Mouse (Mus musculus) myocyte (in vitro differentiated cells): Measurements from ENCODE around the gene 5330417C22Rik.

Source experiments
- MAX ChIP-seq: IDR thresholded peaks from one replicate; pipeline ENCODE4 v1.6.1; 2011; ENCODE audit warnings: low read depth, mild to moderate bottlenecking, control low read depth
- MYOD1 ChIP-seq, 3 experiments: IDR thresholded peaks; one replicate each; pipeline ENCODE4 v1.6.1; 2011; ENCODE audit warnings: control low read depth in 2 of 3, low read depth in 2 of 3, mild to moderate bottlenecking in 2 of 3, moderate library complexity in 1 of 3; ENCODE audit not compliant: insufficient read length in 2 of 3, control insufficient read depth in 1 of 3
- MYOG ChIP-seq, 3 experiments: IDR thresholded peaks; one replicate each; pipeline ENCODE4 v1.6.1; 2011; ENCODE audit warnings: control low read depth in 2 of 3, low read depth in 2 of 3, mild to moderate bottlenecking in 2 of 3; ENCODE audit not compliant: insufficient read length in 2 of 3, control insufficient read depth in 1 of 3, insufficient read depth in 1 of 3
- POLR2A ChIP-seq: IDR thresholded peaks from one replicate; pipeline ENCODE4 v1.6.1; 2011; ENCODE audit warnings: low read depth, mild to moderate bottlenecking, control low read depth, moderate library complexity; ENCODE audit not compliant: insufficient read length
- POLR2AphosphoS2 ChIP-seq: IDR thresholded peaks from one replicate; pipeline ENCODE4 v1.6.1; 2011; ENCODE audit warnings: low read depth, control low read depth; ENCODE audit not compliant: insufficient read length
- TCF12 ChIP-seq: IDR thresholded peaks from one replicate; pipeline ENCODE4 v1.6.1; 2011; ENCODE audit warnings: mild to moderate bottlenecking, control low read depth; ENCODE audit not compliant: poor library complexity, insufficient read depth, severe bottlenecking

GRCm38 (mm10) chr3:108554111-108554561 is 17.8 kb upstream of the 5330417C22Rik start:
- TF ChIP-seq POLR2A (no peak), MYOG (IDR thresholded peaks at IDR 0.05; ENCODE audit: control insufficient read depth in 1 of 3, insufficient read depth in 1 of 3, insufficient read length in 2 of 3, low read depth in 2 of 3) (no peak), TCF12 (no peak), MYOD1 (IDR thresholded peaks at IDR 0.05; ENCODE audit: control insufficient read depth in 1 of 3, insufficient read length in 2 of 3, low read depth in 2 of 3) (no peak), POLR2AphosphoS2 (no peak), MAX (no peak)
